Mouse (Mus musculus) layer of hippocampus, postnatal 14 days (tissue): ENCODE data around the gene Car7. TPM values are rescaled to one million over a fixed set of nuclear protein-coding genes. Genes with fewer than 3 reads are reported as not detected.

Experiments used
- total RNA-seq, 2 experiments: library from RNA; stranded (reverse); gene quantifications; 2 replicates each; pipeline ENCODE4 v1.2.3; 2021

The Car7 gene
- total RNA-seq, 2 experiments from 2014 or later = 15.8 to 20.4 TPM

Other genes starting within 250 kb of the Car7 start
- gene Cmtm2a, start 241.5 kb upstream of the Car7 start, total RNA-seq = not detected
- not detected for gene Gm45711, start 224.6 kb upstream of the Car7 start, total RNA-seq
- not detected for gene Cmtm1, start 224.5 kb upstream of the Car7 start, total RNA-seq
- not detected for gene Gm11020, start 213.1 kb upstream of the Car7 start, total RNA-seq
- gene Cmtm2b, start 212.5 kb upstream of the Car7 start, total RNA-seq = not detected
- 10 to 100 TPM; 22.2 to 24.5 TPM for gene Cmtm3, start 195.3 kb upstream of the Car7 start, total RNA-seq
- gene Cmtm4, start 138.9 kb upstream of the Car7 start, total RNA-seq = 10 to 100 TPM; 49.0 to 53.7 TPM
- 100 to 1,000 TPM; 246 to 252 TPM for gene Dync1li2, start 91.6 kb upstream of the Car7 start, total RNA-seq
- gene Terb1, start 24.8 kb upstream of the Car7 start, total RNA-seq = under 1 TPM; 0.60 to 0.79 TPM
- gene Nae1, start 52 bp upstream of the Car7 start, total RNA-seq = 10 to 100 TPM; 43.4 to 47.5 TPM
- 1 to 10 TPM; 8.4 to 9.3 TPM for gene Pdp2, start 56.8 kb downstream of the Car7 start, total RNA-seq
- gene Cdh16, start 89.7 kb downstream of the Car7 start, total RNA-seq = not detected
- gene Rrad, start 96.6 kb downstream of the Car7 start, total RNA-seq = 1 to 10 TPM; 2.1 to 3.3 TPM
- gene Ciao2b, start 107.3 kb downstream of the Car7 start, total RNA-seq = 10 to 100 TPM; 26.1 to 28.2 TPM
- gene Ces2a, start 199.3 kb downstream of the Car7 start, total RNA-seq = not detected